Mouse (Mus musculus) bone marrow, adult 2 months (tissue): ENCODE data around the gene Casp6.

Experiments
- CTCF ChIP-seq: fragments of 200-500 bp; IDR thresholded peaks from 2 replicates; pipeline ENCODE4 v1.5.1; 2011; ENCODE audit warnings: low read length, control low read depth; ENCODE audit not compliant: control insufficient read depth, insufficient read depth
- POLR2A ChIP-seq: fragments of 200-500 bp; IDR thresholded peaks from 2 replicates; pipeline ENCODE4 v1.6.1; 2011; ENCODE audit warnings: low read depth, mild to moderate bottlenecking, control low read depth, low read length, borderline replicate concordance; ENCODE audit not compliant: control insufficient read depth

DNA sequence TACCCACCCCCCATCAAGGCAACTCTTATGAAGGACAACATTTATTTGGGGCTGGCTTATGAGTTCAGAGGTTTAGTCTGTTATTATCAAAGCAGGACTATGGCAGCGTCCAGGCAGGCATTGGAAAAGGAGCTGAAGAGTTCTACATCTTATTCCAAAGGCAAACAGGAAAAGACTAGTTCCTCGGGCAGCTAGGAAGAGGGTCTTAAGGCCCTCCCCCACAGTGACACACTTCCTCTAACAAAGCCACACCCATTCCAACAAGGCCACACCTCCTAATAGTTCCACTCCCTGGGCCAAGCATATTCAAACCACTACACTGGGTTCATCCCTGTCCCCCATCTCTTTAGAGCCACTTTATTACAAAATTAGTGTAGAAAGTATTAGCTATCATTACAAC lies 38.6 kb upstream of the Casp6 start:
- TF ChIP-seq CTCF = no peak
- no peak for TF ChIP-seq POLR2A
